Mouse (Mus musculus): ENCODE results near the gene Tbkbp1. TPM values are rescaled to one million over a fixed set of nuclear protein-coding genes. Genes with fewer than 3 reads are reported as not detected.

The Tbkbp1 gene
- polyA plus RNA-seq, 1 experiment: 16.6 TPM

DNA sequence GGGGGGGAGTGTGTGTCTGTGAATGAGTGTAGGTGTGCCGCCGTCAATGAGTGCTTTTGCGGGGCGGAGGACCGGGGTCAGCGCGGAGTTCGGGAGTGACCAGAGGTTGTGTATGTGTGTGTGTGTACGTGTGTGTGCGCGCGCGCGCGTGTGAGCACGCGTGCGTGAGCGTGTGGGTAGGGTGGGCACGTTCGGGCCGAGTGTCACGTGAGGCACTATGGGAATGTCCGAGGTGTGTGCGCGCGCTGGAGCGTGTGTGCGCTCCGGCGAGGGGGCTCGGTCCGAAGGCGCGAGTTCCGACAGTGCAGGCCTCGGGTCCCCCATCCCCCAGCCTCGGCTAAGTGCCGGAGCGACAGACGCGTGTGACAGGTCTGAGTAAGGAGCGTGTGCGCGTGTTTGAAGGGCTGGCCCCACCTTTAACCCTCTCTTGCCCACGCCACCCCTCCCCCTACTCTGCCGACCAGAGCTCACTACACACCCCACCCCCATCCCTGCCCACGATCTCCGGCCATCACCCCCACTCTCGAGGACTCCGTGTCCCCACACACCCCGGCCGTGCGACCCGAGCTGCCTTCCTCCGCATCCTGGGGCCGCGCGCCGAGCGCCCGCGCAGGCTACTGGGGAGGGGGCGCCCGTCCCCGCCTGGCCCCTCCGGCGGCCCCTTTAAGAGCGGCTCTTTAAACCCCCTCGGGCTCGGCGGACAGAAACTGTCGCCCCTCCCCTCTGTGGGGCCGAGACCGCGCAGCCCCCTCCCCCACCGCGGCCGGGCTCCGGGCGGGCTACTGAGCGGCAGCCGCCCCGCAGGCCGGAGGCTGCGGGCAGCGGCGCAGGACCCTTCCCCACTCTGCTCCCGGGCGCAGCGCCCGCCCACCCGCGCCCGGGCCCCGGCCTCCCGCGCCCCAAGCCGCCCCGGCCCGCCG, 624 bp downstream of the Tbkbp1 start:
- Histone ChIP-seq H3K4me3 (replicated peaks; ENCODE audit: control insufficient read depth, low read depth, low read length) (peak overlapping the region; percentile 79), H3K27ac (ENCODE audit: control insufficient read depth, insufficient read depth, low read depth, low read length, poor library complexity) (peak overlapping the region; percentile 54), H3K4me1 (ENCODE audit: control insufficient read depth, insufficient read depth, low read length) (no peaks in the 10 kb centered on the region)
- TF ChIP-seq POLR2A (IDR thresholded peaks at IDR 0.05; ENCODE audit: borderline replicate concordance, control insufficient read depth, low read depth, low read length) (peak; percentile 40; the same call in 1 of the 2 replicates), CTCF (IDR thresholded peaks at IDR 0.05; ENCODE audit: control insufficient read depth, insufficient read depth, low read length) (no peak)
- WGBS: under 1% methylated on average over 92 of the region's 102 CpGs

DNA sequence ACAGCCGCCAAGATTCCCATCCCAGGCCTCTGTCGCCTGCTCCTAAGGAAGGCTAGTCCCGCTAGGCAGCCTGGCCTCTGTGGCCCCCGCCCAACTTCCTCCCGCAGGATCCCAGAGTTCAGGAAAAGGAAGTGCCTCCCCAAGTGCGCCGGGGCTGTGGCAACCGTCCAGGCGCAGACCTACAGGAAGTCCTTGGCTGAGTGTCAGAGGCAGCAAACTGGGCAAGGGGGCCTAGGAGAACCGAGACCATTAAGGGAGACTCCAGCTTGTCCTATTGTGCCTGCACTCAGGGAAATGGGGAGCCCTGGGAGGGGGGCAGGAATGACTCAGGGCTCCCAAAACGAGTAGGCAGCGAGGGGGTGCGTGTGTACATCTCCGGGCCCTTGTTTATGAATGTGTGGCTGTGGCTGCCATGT, 1.3 kb downstream of the Tbkbp1 start:
- no peaks in the 10 kb centered on the region for H3K4me1 ChIP-seq (ENCODE audit: control insufficient read depth, insufficient read depth, low read length)
- peak overlapping the region; percentile 79 for H3K4me3 ChIP-seq (replicated peaks; ENCODE audit: control insufficient read depth, low read depth, low read length)
- 0 out of 2 replicates have a peak, but pooled peaks have one; percentile 46 for TF ChIP-seq POLR2A (IDR thresholded peaks at IDR 0.05; ENCODE audit: borderline replicate concordance, control insufficient read depth, low read depth, low read length)
- TF ChIP-seq CTCF (IDR thresholded peaks at IDR 0.05; ENCODE audit: control insufficient read depth, insufficient read depth, low read length): no peak
- H3K27ac ChIP-seq (ENCODE audit: control insufficient read depth, insufficient read depth, low read depth, low read length, poor library complexity): peak overlapping the region; percentile 54
- WGBS: 3% methylated on average over 14 of the region's 14 CpGs

DNA sequence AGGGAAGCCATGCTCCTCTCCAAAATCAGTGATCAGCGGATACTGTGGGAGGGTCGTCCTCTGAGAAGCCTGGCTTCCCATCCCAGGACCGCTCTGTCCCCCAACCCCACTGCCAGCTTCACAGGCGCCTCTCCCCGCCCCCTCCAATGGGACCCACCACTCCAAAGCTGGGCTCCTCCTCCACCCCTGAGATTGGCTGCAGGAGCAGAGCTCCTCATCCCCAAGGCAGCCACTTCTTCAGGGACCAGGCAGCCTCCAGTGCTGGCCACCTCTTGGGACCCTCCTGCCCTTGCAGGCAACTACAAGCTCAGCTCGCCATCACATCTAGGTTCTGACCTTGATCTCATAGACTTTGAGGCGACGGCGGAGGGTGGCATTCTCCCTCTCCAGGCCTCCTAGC, 2.3 kb downstream of the Tbkbp1 start:
- no peak overlapping the region for H3K27ac ChIP-seq (ENCODE audit: control insufficient read depth, insufficient read depth, low read depth, low read length, poor library complexity)

DNA sequence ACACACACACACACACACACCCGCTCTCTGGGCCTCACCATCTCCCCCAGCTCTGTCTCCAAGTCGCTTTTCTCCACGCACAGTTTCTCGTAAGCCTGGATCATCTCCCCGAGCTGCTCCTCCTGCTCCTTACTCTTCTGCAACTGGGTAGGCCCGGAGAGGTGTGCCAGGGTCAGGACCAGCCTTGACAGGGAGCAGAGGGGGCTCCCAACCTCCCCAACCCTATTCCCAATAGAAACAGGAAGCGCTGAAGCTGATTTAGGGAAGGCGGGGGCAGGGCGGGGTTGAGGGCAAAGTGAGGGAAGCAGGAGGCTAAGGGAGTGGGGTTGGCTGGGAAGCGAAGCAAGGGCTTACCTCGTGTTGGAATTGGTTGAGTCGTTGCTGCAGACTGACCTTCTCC, 2.7 kb downstream of the Tbkbp1 start:
- Histone ChIP-seq H3K27ac (ENCODE audit: control insufficient read depth, insufficient read depth, low read depth, low read length, poor library complexity) (no peak overlapping the region), H3K4me1 (ENCODE audit: control insufficient read depth, insufficient read depth, low read length) (no peaks in the 10 kb centered on the region; the same call in 1 of the 2 replicates), H3K4me3 (replicated peaks; ENCODE audit: control insufficient read depth, low read depth, low read length) (peak overlapping the region; percentile 41)
- no peak for TF ChIP-seq POLR2A (IDR thresholded peaks at IDR 0.05; ENCODE audit: borderline replicate concordance, control insufficient read depth, low read depth, low read length)
- no peak for TF ChIP-seq CTCF (IDR thresholded peaks at IDR 0.05; ENCODE audit: control insufficient read depth, insufficient read depth, low read length)
- WGBS: 59% methylated on average over 12 of the region's 12 CpGs

More for the DNA sequence above, 2.3 kb downstream of the Tbkbp1 start:
- no peaks in the 10 kb centered on the region; the same call in 1 of the 2 replicates for H3K4me1 ChIP-seq (ENCODE audit: control insufficient read depth, insufficient read depth, low read length)
- peak overlapping the region; percentile 41 for H3K4me3 ChIP-seq (replicated peaks; ENCODE audit: control insufficient read depth, low read depth, low read length)
- TF ChIP-seq POLR2A (IDR thresholded peaks at IDR 0.05; ENCODE audit: borderline replicate concordance, control insufficient read depth, low read depth, low read length): no peak
- TF ChIP-seq CTCF (IDR thresholded peaks at IDR 0.05; ENCODE audit: control insufficient read depth, insufficient read depth, low read length): no peak
- WGBS: 80% methylated on average over 9 of the region's 9 CpGs

DNA sequence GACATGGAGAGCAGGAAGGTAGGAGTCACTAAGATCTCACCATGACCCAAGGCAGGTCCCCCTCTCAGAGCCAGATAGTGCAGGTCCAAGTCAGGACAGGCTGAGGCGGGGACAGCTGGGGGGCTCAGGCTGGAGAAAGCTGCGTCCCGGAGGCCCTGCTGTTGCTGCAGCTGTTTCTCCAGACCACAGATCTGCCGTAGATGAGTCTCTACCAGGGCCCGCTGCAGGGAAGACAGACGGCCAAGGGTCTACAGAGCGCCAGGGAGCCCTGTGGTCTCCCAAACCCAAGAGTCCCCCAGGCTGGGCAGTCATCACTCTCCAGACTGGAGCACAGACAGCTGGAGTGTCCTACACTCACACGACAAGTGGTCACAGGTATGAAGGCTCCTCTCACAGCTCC, 4.0 kb downstream of the Tbkbp1 start:
- TF ChIP-seq CTCF (IDR thresholded peaks at IDR 0.05; ENCODE audit: control insufficient read depth, insufficient read depth, low read length) (no peak), POLR2A (IDR thresholded peaks at IDR 0.05; ENCODE audit: borderline replicate concordance, control insufficient read depth, low read depth, low read length) (no peak)
- Histone ChIP-seq H3K4me3 (replicated peaks; ENCODE audit: control insufficient read depth, low read depth, low read length) (no peak overlapping the region), H3K27ac (ENCODE audit: control insufficient read depth, insufficient read depth, low read depth, low read length, poor library complexity) (no peak overlapping the region), H3K4me1 (ENCODE audit: control insufficient read depth, insufficient read depth, low read length) (no peaks in the 10 kb centered on the region; the same call in 1 of the 2 replicates)
- 77% methylated on average over 8 of the region's 8 CpGs for WGBS

DNA sequence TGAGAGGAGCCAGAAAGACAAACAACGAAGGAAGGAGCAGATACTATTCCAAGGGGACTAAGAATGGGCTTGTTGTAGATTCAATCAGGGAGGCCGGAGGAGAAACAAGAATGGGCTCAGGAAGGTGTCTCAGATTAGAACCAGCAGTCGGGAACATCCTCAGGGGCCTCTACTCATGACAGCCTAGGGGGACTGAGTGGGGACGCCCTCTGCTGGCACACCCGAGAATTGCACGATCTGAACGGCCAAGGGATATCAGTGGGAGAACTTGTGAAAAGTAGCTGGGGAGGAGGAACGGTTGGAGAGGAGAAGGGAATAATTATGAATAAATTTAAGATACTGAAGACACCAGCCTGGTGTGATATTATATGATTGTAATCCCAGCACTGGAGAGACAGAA, 4.6 kb downstream of the Tbkbp1 start:
- TF ChIP-seq CTCF (IDR thresholded peaks at IDR 0.05; ENCODE audit: control insufficient read depth, insufficient read depth, low read length) (peak; percentile 89), POLR2A (IDR thresholded peaks at IDR 0.05; ENCODE audit: borderline replicate concordance, control insufficient read depth, low read depth, low read length) (no peak)
- H3K27ac ChIP-seq (ENCODE audit: control insufficient read depth, insufficient read depth, low read depth, low read length, poor library complexity): no peak overlapping the region
- H3K4me3 ChIP-seq (replicated peaks; ENCODE audit: control insufficient read depth, low read depth, low read length): no peak overlapping the region
- H3K4me1 ChIP-seq (ENCODE audit: control insufficient read depth, insufficient read depth, low read length): no peaks in the 10 kb centered on the region; the same call in 1 of the 2 replicates
- 20% methylated on average over 8 of the region's 8 CpGs for WGBS

DNA sequence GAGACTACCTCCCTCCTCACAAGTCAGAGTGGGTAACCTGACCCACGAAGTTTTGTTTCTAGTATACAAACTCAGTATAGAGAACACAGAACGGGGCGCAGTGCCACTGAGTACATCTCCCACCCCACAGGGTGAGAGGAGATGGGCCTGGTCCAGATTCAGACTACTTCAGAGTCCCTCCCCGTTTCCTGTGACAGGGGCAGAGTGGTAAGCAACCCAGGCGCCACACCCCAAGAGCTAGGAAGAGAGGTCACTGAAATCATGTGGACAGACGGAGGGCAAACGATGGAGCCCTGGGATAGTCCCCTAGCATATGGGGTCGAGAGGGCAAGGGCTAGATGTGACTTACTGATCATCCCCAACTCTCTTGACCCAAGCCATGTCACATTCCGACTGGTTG, 5.3 kb downstream of the Tbkbp1 start:
- Histone ChIP-seq H3K4me1 (ENCODE audit: control insufficient read depth, insufficient read depth, low read length) (peaks cover 2% of the 10 kb centered on the region; the same call in 1 of the 2 replicates), H3K27ac (ENCODE audit: control insufficient read depth, insufficient read depth, low read depth, low read length, poor library complexity) (peak overlapping the region; percentile 3), H3K4me3 (replicated peaks; ENCODE audit: control insufficient read depth, low read depth, low read length) (no peak overlapping the region)
- WGBS: 70% methylated on average over 9 of the region's 9 CpGs
- TF ChIP-seq POLR2A (IDR thresholded peaks at IDR 0.05; ENCODE audit: borderline replicate concordance, control insufficient read depth, low read depth, low read length): no peak
- no peak for TF ChIP-seq CTCF (IDR thresholded peaks at IDR 0.05; ENCODE audit: control insufficient read depth, insufficient read depth, low read length)

DNA sequence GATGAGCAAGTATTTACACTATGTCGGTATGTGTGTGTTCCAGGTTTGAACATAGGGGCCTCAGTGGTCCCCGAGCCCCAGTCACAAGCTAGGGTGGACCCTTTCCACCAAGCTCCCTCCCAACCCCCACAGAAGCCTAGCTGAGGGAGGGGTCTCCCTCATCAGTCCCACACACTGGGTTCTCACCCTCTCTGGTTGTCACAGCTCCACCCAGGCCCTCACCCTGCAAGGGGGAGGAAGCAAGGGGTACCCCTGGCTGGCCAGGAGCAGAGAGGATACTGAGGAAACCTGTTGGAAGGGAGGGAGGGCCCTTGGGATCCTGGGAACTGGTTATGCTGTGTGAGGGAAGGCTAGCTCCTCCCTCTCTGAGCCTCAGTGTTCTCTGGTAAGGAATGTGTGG, 6.0 kb downstream of the Tbkbp1 start:
- Histone ChIP-seq H3K4me1 (ENCODE audit: control insufficient read depth, insufficient read depth, low read length) (peaks cover 2% of the 10 kb centered on the region), H3K4me3 (replicated peaks; ENCODE audit: control insufficient read depth, low read depth, low read length) (no peak overlapping the region), H3K27ac (ENCODE audit: control insufficient read depth, insufficient read depth, low read depth, low read length, poor library complexity) (peak overlapping the region; percentile 40)
- 89% methylated on average over 2 of the region's 2 CpGs for WGBS
- TF ChIP-seq CTCF (IDR thresholded peaks at IDR 0.05; ENCODE audit: control insufficient read depth, insufficient read depth, low read length) (no peak), POLR2A (IDR thresholded peaks at IDR 0.05; ENCODE audit: borderline replicate concordance, control insufficient read depth, low read depth, low read length) (no peak)
